Mouse (Mus musculus) bone marrow macrophage, adult 2 months (primary cell): ENCODE results near the gene Tmem86a.
"Not testable (repeated sequence)": the region's sequence is repeated elsewhere in the genome, so short reads cannot be mapped to it uniquely, and the experiment has no call there.

Source experiments
- CTCF ChIP-seq: IDR thresholded peaks from 2 replicates; pipeline ENCODE4 v1.5.1; 2012; ENCODE audit warnings: low read depth, mild to moderate bottlenecking, low read length, moderate library complexity
- POLR2A ChIP-seq: IDR thresholded peaks from 2 replicates; pipeline ENCODE4 v1.6.1; 2012; ENCODE audit warnings: mild to moderate bottlenecking, low read depth, low read length, borderline replicate concordance

GRCm38 (mm10) chr7:47026899-47027298 is 23.5 kb upstream of the Tmem86a start:
- not testable (repeated sequence) for TF ChIP-seq CTCF, POLR2A
